Mouse (Mus musculus): ENCODE results near the gene B3gntl1.

DNA sequence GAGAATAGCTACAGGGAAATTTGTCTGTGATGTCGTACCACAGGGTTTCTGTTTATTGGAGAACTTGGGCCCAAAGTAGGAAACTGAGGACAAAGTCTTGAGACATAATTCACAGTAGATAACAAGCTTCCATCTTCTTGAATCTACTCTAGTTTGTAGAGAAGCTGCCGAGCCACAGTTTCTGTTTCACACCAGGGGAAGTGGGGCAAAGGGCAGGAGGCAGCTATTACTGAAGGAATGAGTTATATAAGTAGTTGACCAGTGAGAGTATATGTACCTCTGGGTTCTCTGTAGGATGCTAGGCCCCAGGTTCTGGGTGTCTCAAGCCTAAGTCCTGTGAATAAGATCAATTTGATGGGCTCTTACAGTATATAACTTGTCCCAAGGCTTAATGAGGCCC, 40.6 kb upstream of the B3gntl1 start:
- TF ChIP-seq CTCF (IDR thresholded peaks at IDR 0.05; ENCODE audit: low read depth, low read length) (no peak), POLR2AphosphoS5 (IDR thresholded peaks at IDR 0.05; ENCODE audit: insufficient replicate concordance, low read depth, low read length) (no peak)

Data from G1E (cell line).